Mouse (Mus musculus) heart, embryonic 13.5 days (tissue): ENCODE results near the gene Csmd2. TPM values are rescaled to one million over a fixed set of nuclear protein-coding genes. Genes with fewer than 3 reads are reported as not detected.

Experiments
- ATAC-seq: fragments of 200-750 bp; cut with Nextera tagmentation; 2 replicates; pipeline ENCODE4 v1.8.0; 2017; ENCODE audit warnings: moderate TSS enrichment; ENCODE audit not compliant: insufficient number of reproducible peaks, low FRiP score, low TSS enrichment; ENCODE audit errors: extremely low read depth
- H3K27ac ChIP-seq: fragments of 300-500 bp; sonication (generic); replicated peaks from 2 replicates; pipeline ENCODE4 v1.5.1; 2015; ENCODE audit warnings: moderate library complexity, mild to moderate bottlenecking, inconsistent platforms
- H3K27me3 ChIP-seq: fragments of 300-500 bp; sonication (generic); replicated peaks from 2 replicates; pipeline ENCODE4 v1.6.1; 2015; ENCODE audit warnings: mild to moderate bottlenecking, inconsistent platforms
- H3K36me3 ChIP-seq: fragments of 300-500 bp; sonication (generic); 2 replicates; pipeline ENCODE4 v1.6.1; 2015; ENCODE audit warnings: mild to moderate bottlenecking, inconsistent platforms
- H3K4me1 ChIP-seq: fragments of 300-500 bp; sonication (generic); 2 replicates; pipeline ENCODE4 v1.6.1; 2015; ENCODE audit warnings: inconsistent platforms
- H3K4me2 ChIP-seq: fragments of 300-500 bp; sonication (generic); 2 replicates; pipeline ENCODE4 v1.6.1; 2015; ENCODE audit warnings: inconsistent platforms, mild to moderate bottlenecking, moderate library complexity
- H3K4me3 ChIP-seq: fragments of 300-500 bp; sonication (generic); 2 replicates; pipeline ENCODE4 v1.5.1; 2015; ENCODE audit warnings: moderate library complexity, mild to moderate bottlenecking, inconsistent platforms
- H3K9ac ChIP-seq: fragments of 300-500 bp; sonication (generic); 2 replicates; pipeline ENCODE4 v1.6.1; 2015; ENCODE audit warnings: inconsistent platforms, mild to moderate bottlenecking, moderate library complexity
- H3K9me3 ChIP-seq: fragments of 300-500 bp; sonication (generic); 2 replicates; pipeline ENCODE4 v1.6.1; 2016; ENCODE audit warnings: inconsistent platforms
- WGBS: fragments of 180-500 bp; shearing (Covaris S2); methylation state at CpG from one replicate; pipeline ENCODE4 v1.1.7; 2015; ENCODE audit warnings: mixed read lengths; 5-methylcytosine and 5-hydroxymethylcytosine counted together
- polyA plus RNA-seq: library from polyadenylated mRNA; unstranded; fragments of >200 nt; fragmentation: Nextera tagmentation; extraction: Ambion mirVana; gene quantifications from 2 replicates; pipeline ENCODE4 v1.2.1, GENCODE M21; 2015

Csmd2 gene
- polyA plus RNA-seq, 1 experiment from 2014 or later: 0.01 TPM

DNA sequence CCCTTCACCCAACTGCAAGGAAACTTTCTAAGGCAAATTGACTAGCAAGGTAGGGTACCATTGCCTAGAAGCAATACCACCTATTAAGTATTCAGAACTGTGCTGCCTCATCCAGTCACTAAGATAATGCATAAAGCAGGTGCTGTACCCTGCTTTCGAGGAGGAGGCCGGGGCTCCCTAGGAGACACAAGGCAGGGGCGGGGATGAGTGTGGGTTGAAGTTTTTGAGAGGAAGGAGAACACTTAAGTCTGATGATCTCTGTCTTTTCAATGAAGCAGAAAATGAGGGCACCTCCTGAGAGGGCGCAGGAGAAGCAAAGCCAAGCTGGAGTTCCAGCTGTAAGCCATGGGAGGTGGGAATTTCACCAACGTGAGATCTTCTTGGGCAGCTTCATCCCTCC lies 271.6 kb downstream of the Csmd2 start:
- Histone ChIP-seq H3K9me3 (no peaks in the 10 kb centered on the region), H3K4me2 (no peak overlapping the region), H3K27ac (no peak overlapping the region), H3K36me3 (no peaks in the 10 kb centered on the region), H3K4me3 (no peak overlapping the region), H3K4me1 (no peaks in the 10 kb centered on the region), H3K27me3 (no peaks in the 10 kb centered on the region), H3K9ac (no peak overlapping the region)
- 75% methylated on average over 5 of the region's 5 CpGs for WGBS
- ATAC-seq: no peak

DNA sequence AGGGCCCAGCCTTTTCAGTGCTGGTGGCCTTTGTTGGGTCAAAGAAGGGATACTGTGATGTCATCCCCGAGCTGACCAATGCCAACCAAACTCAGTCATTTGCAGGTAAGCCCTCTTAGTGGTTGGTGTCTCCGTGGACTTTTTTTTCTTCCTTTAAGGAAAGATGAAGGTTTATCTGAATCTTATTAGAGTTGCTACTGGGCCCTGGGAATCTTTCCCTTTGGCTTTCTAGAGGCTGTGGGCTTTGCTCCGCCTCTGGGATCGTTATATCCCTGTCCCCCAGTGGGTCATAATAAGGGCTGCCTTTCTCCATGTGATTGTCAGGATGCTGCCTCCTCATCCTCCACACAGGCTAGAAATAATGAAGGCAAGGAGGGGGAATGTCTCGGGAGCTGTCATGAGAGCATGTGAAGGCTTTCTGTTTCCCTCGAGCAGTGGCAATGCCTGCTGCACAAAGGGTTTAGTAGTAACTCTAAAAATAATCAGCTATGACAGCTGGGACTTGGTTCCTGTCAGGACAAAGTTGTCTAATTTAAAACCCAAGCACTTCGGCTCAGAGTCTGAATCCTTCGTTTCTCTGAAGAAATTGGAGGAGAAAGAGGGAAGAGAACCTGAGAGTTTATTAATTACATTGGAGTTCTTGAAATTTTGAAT lies 273.4 kb downstream of the Csmd2 start, which contains the start of gene Hmgb4:
TSS of gene Hmgb4 (minus strand) at position 51 of the 654 bp plus-strand sequence.
- no peaks in the 10 kb centered on the region for H3K4me1 ChIP-seq
- no peaks in the 10 kb centered on the region for H3K36me3 ChIP-seq
- H3K27ac ChIP-seq: no peak within 1 kb of the TSS
- 0 out of 2 replicates have a peak, but pooled peaks cover 4% of the 10 kb centered on the region for H3K9me3 ChIP-seq
- no peak within 1 kb of the TSS for H3K4me3 ChIP-seq
- no peak for ATAC-seq
- no peak within 1 kb of the TSS for H3K4me2 ChIP-seq
- no peak within 1 kb of the TSS for H3K9ac ChIP-seq
- 60% methylated on average over 8 of the region's 8 CpGs for WGBS
- no peaks in the 10 kb centered on the region for H3K27me3 ChIP-seq

DNA sequence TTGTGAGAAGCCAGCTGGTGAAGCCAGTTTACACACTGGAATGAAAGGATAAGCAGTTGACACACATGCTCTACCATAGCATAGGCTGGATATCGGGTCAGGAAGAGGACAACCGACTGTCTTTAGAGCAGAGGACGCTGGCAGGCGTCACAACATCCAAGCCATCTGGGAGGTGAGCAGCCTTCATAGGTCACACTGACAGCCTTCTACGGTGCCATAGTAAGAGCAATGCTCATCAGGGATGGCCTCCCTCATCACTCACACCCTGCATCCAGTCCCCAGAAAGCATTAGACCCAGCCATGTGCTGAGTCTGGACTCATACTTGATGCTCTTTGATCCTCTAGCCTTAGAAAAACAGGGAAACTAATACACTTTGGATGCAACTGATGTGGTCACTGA lies 276.8 kb downstream of the Csmd2 start:
- WGBS: 81% methylated on average over 5 of the region's 5 CpGs
- no peak overlapping the region for H3K27ac ChIP-seq
- no peak for ATAC-seq
- no peaks in the 10 kb centered on the region for H3K36me3 ChIP-seq
- H3K4me3 ChIP-seq: no peak overlapping the region
- H3K9ac ChIP-seq: no peak overlapping the region
- H3K4me1 ChIP-seq: no peaks in the 10 kb centered on the region
- 0 out of 2 replicates have a peak, but pooled peaks cover 7% of the 10 kb centered on the region for H3K9me3 ChIP-seq
- H3K27me3 ChIP-seq: no peaks in the 10 kb centered on the region
- H3K4me2 ChIP-seq: no peak overlapping the region

DNA sequence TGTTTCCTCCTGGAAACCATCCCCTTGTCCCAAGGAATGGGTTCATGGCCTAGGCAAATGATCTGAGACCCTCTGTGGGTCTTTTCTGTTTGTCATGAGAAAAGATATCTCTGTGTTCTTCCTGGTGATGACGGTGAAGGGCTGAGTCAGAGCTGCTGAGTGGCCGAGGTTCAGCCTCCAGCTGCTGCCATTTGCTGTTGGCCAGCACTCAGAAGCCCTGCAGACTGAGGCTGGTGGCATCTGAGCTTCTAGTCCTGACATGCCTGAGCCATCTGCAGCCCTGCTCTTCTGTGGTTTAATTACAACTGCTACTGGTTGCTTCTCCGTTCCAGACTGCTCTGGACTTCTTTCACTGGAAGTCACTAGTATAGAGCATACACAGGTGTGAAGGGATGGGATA lies 277.7 kb downstream of the Csmd2 start:
- 61% methylated on average over 3 of the region's 3 CpGs for WGBS

DNA sequence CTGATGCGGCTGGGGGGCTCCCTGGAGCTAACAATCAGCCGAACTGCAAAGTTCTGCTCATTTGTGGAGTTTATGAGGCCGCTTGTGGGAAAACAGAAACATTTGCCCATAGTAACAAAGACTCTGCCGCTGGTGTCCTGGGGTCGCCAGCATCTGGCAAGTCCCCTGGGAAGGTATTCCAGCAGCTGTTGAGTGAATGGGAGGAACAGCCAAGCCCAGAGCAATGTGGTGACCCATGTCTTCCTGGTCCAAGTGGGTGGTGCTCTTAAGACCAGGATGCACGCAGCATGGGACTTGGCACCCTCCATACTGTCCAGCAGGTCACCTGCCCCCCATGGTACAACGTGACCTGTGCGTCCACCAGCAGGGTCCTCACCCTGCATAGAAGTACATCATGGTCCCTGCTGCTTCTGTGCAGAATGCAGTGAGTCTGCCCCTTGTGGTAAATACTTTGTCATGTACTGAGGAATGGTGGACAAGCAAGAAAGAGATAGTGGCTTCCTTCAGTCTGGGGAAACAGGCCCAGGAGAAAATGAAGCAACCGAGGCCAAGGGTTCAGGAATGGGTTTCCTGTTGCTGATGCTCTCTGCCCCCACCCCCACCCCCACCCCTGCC lies 281.7 kb downstream of the Csmd2 start:
- Histone ChIP-seq H3K9me3 (0 out of 2 replicates have a peak, but pooled peaks cover 7% of the 10 kb centered on the region), H3K4me3 (no peak overlapping the region), H3K36me3 (no peaks in the 10 kb centered on the region), H3K27ac (no peak overlapping the region), H3K27me3 (no peaks in the 10 kb centered on the region), H3K9ac (no peak overlapping the region), H3K4me1 (0 out of 2 replicates have a peak, but pooled peaks cover 3% of the 10 kb centered on the region), H3K4me2 (no peak overlapping the region)
- WGBS: 74% methylated on average over 9 of the region's 9 CpGs
- ATAC-seq: no peak

More for the DNA sequence above, 277.7 kb downstream of the Csmd2 start:
- Histone ChIP-seq H3K36me3 (no peaks in the 10 kb centered on the region), H3K4me3 (no peak overlapping the region), H3K27ac (no peak overlapping the region), H3K27me3 (no peaks in the 10 kb centered on the region), H3K9me3 (0 out of 2 replicates have a peak, but pooled peaks cover 7% of the 10 kb centered on the region), H3K4me1 (no peaks in the 10 kb centered on the region), H3K4me2 (no peak overlapping the region), H3K9ac (no peak overlapping the region)
- no peak for ATAC-seq

DNA sequence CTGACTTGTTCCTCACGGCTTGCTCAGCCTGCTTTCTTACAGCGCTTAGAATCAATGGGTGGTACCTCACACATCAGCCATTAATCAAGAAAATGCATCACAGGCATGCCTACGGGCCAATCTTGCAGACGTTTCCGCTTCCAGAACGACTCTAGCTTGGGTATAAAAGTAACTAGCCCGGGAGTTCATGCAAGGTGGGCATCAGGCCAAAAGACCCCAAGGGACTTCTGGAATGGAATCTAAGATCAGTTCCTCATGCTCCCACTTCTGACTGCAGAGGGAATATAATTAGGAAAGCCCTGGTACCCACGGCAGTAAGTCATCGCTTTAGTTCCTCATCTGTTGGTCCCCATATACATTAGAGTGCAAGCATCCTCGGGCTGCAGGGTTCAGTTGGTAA lies 282.5 kb downstream of the Csmd2 start:
- no peak for ATAC-seq
- H3K4me2 ChIP-seq: no peak overlapping the region
- H3K27me3 ChIP-seq: peaks cover 6% of the 10 kb centered on the region; the same call in 1 of the 2 replicates
- no peaks in the 10 kb centered on the region for H3K36me3 ChIP-seq
- no peak overlapping the region for H3K27ac ChIP-seq
- H3K9me3 ChIP-seq: 0 out of 2 replicates have a peak, but pooled peaks cover 7% of the 10 kb centered on the region
- H3K9ac ChIP-seq: no peak overlapping the region
- 0 out of 2 replicates have a peak, but pooled peaks cover 3% of the 10 kb centered on the region for H3K4me1 ChIP-seq
- 68% methylated on average over 10 of the region's 10 CpGs for WGBS
- no peak overlapping the region for H3K4me3 ChIP-seq

DNA sequence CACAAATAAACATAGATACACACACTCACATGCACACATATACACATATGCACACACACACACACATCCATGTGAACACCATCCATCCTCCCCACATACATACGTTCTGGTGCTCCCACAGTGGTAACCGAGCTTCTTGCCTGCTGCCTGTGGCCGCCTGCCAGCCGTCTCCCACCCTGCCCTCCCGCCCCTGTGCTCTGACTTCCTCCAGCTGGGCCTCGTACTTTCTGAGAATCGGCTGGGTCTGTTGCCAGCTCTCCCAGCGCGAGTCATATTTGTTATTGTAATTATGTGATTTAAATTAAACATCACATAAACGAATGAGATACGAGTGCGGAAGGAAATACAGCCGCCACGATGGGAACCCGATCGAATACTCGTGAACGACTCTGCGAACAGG lies 283.3 kb downstream of the Csmd2 start:
- no peak for ATAC-seq
- H3K27ac ChIP-seq: no peak overlapping the region
- WGBS: 68% methylated on average over 19 of the region's 19 CpGs

DNA sequence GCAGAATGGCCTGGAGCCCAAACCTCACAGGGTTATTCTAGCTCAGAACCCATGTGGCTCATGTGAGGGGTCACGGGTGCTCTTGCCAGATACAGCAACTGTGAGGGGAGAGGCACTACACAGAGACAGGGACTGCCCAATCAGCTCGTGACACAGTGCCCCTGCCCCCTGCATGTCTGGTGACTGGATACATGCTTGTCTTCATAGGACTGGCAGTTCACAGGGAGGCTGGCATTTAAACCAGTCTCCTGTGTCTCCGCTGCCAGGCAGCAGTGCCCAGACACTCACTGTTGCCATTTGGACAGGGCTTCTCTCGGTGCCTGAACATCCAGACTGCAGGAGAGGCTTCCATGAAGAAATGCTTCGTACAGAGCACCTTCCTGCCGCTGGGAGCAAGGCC lies 284.8 kb downstream of the Csmd2 start:
- 63% methylated on average over 6 of the region's 6 CpGs for WGBS
- Histone ChIP-seq H3K27ac (no peak overlapping the region), H3K27me3 (peaks cover 15% of the 10 kb centered on the region; the same call in 1 of the 2 replicates), H3K4me2 (no peak overlapping the region), H3K36me3 (no peaks in the 10 kb centered on the region), H3K4me3 (no peak overlapping the region), H3K4me1 (peaks cover 6% of the 10 kb centered on the region), H3K9me3 (no peaks in the 10 kb centered on the region), H3K9ac (no peak overlapping the region)
- ATAC-seq: no peak

More for the DNA sequence above, 283.3 kb downstream of the Csmd2 start:
- Histone ChIP-seq H3K4me3 (no peak overlapping the region), H3K4me1 (0 out of 2 replicates have a peak, but pooled peaks cover 3% of the 10 kb centered on the region), H3K27me3 (peaks cover 12% of the 10 kb centered on the region; the same call in 1 of the 2 replicates), H3K4me2 (no peak overlapping the region), H3K9ac (no peak overlapping the region), H3K9me3 (0 out of 2 replicates have a peak, but pooled peaks cover 4% of the 10 kb centered on the region), H3K36me3 (no peaks in the 10 kb centered on the region)

DNA sequence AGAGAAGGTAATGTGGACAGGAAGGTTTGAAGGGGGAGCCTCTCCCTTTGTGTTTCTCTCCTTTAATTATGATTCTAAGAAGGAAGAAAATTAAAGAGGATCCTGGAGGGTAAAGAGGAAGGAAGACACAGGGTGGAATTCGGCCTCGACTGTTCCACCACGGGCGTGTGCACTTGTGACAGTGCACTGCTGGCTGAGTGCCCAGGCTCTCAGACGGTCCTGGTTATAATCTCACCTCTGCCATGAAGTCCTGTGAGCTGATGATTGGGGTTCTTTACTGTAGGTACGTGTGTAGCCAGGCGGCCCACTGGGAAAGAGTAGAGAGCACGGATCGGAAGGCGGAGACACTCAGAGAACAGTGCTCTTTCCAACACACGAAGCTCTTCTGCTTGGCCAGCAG lies 285.5 kb downstream of the Csmd2 start:
- Histone ChIP-seq H3K9me3 (no peaks in the 10 kb centered on the region), H3K4me2 (no peak overlapping the region), H3K27me3 (peaks cover 15% of the 10 kb centered on the region; the same call in 1 of the 2 replicates), H3K4me3 (no peak overlapping the region), H3K36me3 (no peaks in the 10 kb centered on the region), H3K4me1 (peaks cover 13% of the 10 kb centered on the region), H3K27ac (no peak overlapping the region), H3K9ac (no peak overlapping the region)
- 57% methylated on average over 11 of the region's 11 CpGs for WGBS
- ATAC-seq: no peak

DNA sequence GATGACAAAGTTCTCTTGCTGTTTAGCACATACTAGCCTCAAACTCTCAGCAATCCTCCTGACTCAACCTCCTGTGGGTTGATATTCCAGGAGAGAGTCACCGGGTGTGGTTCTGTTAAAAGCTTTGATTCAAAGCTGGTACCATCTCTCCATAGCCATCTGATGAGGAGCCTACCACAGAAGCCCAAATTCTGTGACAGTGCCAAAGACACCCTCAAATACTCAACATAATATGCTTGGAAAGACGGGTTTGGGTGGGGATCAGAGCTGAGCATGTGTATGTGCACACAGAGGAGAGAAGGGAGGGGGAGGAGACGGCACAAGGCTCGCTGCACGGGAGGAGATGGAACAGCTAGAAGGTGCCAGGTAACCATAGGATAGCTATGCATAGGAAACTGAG lies 287.5 kb downstream of the Csmd2 start:
- Histone ChIP-seq H3K27me3 (peaks cover 15% of the 10 kb centered on the region; the same call in 1 of the 2 replicates), H3K4me3 (no peak overlapping the region), H3K4me1 (peaks cover 21% of the 10 kb centered on the region), H3K36me3 (no peaks in the 10 kb centered on the region), H3K4me2 (no peak overlapping the region), H3K9ac (no peak overlapping the region), H3K9me3 (no peaks in the 10 kb centered on the region), H3K27ac (no peak overlapping the region)
- ATAC-seq: no peak
- WGBS: 81% methylated on average over 5 of the region's 5 CpGs

DNA sequence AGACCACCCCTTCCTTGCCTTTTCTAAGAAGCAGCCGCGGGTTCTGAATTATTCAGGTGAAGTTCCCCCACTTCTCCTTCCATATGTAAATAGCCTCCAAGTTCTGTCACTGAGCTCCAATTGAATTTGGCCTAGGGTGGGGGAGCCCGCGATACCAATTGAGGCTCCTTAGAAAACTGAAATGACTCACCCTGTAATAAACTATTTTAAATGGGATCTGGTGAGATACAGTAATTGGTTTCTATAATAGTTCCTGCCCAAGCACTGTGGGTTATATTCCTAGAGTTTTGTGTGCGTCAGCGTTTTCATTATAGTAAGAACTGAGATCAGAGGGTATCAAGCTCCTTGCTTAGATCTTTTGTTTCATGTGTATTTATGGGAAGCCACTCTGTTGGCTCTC lies 287.9 kb downstream of the Csmd2 start:
- WGBS: 74% methylated on average over 6 of the region's 6 CpGs

More for the DNA sequence above, 287.9 kb downstream of the Csmd2 start:
- Histone ChIP-seq H3K36me3 (no peaks in the 10 kb centered on the region), H3K9ac (no peak overlapping the region), H3K4me2 (no peak overlapping the region), H3K4me3 (no peak overlapping the region), H3K9me3 (no peaks in the 10 kb centered on the region), H3K27ac (no peak overlapping the region), H3K27me3 (peaks cover 15% of the 10 kb centered on the region; the same call in 1 of the 2 replicates), H3K4me1 (peaks cover 21% of the 10 kb centered on the region)
- ATAC-seq: no peak
